Mouse (Mus musculus): ENCODE measurements around the gene Rgs11.

Gene Rgs11

GRCm38 (mm10) chr17:26231156-26231555, 28.4 kb downstream of the Rgs11 start:
- DNase-seq (ENCODE audit: low read depth, low spot score) = peak; percentile 48

- DNase-seq (ENCODE audit: low read depth, low spot score) = peak; percentile 71
These were observed 30.1 kb downstream of the Rgs11 start for GRCm38 (mm10) chr17:26232863-26233262.

- DNase-seq (ENCODE audit: low read depth, low spot score) = no peak
These were observed 31.6 kb downstream of the Rgs11 start for GRCm38 (mm10) chr17:26234386-26234785.

DNA sequence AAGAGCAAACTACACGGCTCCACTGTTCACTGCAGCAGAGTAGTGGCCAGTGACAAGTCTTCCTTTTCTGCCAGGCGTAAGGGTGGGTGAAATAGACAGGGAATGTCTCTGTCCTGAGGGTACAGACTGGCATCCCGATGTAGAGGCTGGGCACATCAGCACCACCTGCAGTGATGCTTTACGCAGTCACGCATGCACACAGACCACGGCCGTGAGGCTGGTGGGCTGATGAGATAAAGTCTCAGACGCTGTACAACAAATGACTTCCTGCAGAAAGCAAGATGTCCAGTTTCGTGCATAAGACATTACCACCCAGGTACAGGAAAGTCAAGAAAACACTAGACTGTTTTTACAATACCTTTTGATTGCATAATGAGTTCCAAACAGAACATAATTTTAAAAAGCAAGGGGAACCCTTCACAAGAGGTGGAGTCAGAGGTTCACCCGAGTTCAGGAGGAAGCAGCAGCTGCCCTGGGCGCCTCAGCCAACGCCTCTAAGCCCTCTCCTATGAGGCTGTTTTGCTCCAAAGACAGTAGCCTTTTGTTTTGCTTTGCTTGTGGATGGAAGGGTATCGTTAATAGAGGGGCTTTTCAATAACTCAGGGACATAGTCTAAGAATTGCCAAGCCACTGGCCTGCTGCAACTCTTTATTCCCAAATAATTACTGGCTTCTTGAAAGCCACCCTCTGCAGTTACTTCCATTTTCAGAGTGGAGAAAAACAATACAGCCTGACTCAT, 32.5 kb downstream of the Rgs11 start:
- DNase-seq (ENCODE audit: low read depth, low spot score) = no peak

GRCm38 (mm10) chr17:26237667-26238066, 34.9 kb downstream of the Rgs11 start:
- no peak for DNase-seq (ENCODE audit: low read depth, low spot score)

GRCm38 (mm10) chr17:26239551-26239950, 36.8 kb downstream of the Rgs11 start:
- DNase-seq (ENCODE audit: low read depth, low spot score) = no peak

DNA sequence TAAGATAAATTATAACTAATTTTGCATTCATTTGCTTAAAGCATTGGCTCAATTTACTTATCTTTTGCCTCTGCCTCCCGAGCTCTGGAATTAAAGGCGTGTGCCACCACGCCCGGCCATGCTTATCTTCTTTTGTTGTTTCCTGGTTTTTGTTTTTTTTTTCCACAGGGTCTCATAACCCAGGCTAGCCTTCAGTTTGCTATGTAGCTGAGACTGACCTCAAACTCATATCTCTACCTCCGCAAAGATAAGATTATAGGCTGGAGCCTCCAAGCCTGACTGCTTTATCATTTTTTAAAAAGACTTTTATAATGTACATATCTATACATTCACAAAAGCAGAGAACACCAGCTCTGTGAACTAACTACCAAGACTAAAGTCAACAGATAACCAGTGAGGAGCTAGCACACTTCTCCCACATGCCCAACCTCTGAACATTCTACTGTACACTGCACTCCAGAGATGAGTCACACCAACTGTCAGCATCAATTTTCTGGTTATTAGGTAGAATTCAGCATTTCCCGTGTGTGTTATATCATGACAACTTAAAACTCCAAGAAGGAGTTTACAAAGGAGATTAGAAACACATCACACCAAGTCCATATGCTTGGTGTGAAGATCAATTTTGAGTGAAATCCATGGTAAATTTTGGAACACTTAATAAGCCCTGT, 37.5 kb downstream of the Rgs11 start:
- no peak for DNase-seq (ENCODE audit: low read depth, low spot score)

GRCm38 (mm10) chr17:26240990-26241389, 38.2 kb downstream of the Rgs11 start:
- DNase-seq (ENCODE audit: low read depth, low spot score) = no peak

DNA sequence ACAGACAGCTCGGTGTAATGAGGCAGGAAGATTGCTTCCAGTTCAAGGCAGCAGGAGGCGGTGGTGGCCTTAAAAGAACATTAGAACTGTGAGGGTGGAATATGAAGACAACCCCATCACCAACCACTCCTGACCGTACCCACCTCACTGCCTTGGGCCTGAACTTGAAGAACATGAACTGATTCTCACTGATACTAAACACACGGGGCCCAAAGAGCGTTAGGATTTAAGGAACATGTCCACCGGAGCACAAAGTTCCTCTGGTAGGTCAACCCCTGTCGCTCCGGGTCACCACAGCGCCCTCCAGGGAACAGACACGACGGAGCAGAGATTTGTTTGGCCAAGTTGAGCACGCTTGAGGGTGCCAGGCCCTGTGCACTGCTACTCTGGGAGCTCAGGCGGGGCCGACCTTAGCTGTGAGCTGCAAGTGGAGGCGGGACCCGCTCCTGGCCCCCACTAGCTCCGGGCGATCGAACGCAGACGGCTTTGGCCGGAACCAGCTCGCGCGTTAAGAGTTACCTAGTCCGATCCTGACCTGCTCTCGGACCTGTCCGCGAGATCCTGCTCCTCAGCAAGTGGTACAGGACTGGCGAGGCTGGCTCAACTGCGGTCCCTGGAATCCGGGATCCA, 40.8 kb downstream of the Rgs11 start:
- DNase-seq (ENCODE audit: low read depth, low spot score) = peak; percentile 82

DNA sequence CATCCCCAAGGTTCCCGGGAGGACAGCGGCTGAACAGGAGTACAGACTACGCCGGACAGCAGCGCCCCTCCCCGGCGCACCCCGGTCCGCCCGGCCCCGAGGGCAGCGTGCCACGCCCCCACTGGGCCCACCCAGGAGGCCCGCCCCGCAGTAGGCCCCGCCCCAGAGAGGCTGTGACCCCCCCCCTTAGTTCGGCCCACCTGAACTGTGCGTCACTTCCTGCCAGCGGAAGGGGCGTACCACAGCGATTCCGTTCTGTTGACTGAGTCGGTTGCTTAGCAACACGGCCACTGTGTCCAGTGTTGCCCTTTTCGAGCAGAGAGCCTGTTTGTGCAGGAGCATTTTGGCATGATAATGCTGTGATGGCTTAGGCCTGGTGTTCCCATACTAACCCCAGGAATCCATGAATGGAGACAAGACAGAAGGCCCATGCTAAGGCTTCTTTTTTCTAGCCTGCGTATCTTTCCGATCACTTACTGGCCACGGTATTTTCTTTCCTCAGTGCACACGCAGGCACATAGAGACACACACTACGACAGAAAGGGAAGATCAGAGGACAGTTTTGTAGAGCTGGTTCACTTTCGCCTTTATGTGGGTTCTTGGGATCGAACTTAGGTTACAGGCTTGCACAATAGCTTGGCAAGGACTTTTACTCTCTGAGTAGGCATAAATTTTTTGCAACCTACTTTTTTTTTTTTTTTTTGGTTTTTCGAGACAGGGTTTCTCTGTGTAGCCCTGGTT, 41.5 kb downstream of the Rgs11 start, which contains the start of gene Fam234a:
Gene Fam234a (minus strand): TSS at position 142 of the 741 bp plus-strand sequence.
- peak; percentile 93 for DNase-seq (ENCODE audit: low read depth, low spot score)

- DNase-seq (ENCODE audit: low read depth, low spot score) = peak; percentile 37
These were observed 49.3 kb downstream of the Rgs11 start for GRCm38 (mm10) chr17:26251886-26252538.

DNA sequence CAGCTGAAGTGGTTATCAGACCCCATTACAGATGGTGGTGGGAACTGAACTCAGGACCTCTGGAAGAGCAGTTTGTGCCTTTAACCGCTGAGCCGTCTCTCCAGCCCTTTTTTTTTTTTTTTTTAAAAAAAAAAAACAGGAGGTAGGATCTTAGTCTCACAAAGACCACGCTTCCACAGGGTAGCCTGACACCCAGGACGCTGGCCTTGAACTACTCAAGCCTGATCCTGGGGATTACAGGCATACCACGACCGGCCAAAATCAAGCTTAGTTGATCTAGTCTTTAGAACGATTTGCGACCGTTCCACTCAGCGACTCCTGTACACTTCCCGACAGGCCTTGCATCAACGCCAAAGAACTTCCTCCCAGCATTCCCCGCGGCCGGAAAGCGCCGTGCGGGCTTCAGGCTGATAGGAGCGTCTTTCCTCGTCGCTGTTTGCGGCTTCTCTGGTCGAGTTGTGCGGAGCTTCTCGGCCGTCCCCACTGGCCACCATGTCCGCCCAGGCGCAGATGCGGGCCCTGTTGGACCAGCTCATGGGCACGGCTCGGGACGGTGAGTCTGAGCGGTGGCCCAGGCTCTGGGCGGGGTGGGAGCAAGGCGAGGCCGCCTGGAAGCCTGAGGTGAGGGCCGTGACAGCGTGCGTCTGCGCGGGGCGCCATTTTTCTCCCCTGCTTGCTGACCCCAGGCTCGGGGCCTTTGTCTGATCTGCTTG, 49.9 kb downstream of the Rgs11 start, which contains the start of gene Luc7l:
Gene Luc7l (plus strand): TSS at position 358 of the 713 bp plus-strand sequence.
- DNase-seq (ENCODE audit: low read depth, low spot score) = peak; percentile 95

DNA sequence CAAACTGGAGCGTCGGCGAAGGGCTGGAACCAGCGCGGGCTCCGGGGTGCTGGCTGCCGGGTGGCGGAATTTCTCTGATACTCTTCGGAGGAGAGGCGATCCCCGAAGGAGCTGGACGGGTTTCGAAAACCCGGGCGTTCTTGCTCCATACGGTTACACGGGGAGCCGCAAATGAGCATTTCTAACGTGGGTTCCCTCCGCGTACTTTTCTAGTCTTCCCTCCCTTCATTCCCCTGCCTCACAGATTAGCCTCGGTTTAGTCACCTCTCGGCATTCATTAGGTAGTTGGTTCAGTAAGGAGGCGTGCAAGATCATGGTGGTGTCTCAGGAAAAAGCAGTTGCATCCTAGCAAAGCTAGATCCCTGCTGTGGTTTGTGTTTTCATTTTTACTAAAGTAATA, 50.6 kb downstream of the Rgs11 start:
- no peak for DNase-seq (ENCODE audit: low read depth, low spot score)

DNA sequence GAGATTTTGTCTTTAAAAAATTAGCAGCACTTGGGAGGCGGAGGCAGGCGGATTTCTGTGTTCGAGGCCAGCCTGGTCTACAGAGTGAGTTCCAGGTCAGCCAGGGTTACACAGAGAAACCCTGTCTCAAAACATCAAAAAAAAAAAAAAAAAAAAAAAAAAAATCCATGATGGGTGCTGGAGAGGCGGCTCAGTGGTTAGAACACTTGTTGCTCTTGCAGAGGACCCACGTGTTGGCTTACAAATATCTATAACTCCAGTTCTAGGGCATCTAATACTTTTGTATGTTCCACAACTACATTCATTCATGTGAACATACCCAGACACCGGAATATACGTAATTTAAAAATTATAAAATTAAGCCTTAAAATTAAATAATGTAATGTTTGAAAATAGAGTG, 52.6 kb downstream of the Rgs11 start:
- no peak for DNase-seq (ENCODE audit: low read depth, low spot score)

All from ES-CJ7 (cell line).